Mouse (Mus musculus): ENCODE results near the gene Ilk. TPM values are rescaled to one million over a fixed set of nuclear protein-coding genes. Genes with fewer than 3 reads are reported as not detected.

Gene Ilk
- total and polyA plus RNA-seq, 3 experiments, result 32.4 to 51.1 (median 42.6) TPM

- H3K27me3 ChIP-seq (replicated peaks), result no peaks in the 10 kb centered on the region
- dilution Hi-C loops (cut with MboI; ENCODE audit: extremely low pct_ligation_motif_present, extremely low pct_unique_long_range_greater_than_20kb, low sequenced_read_pairs) (no loop called here), in situ Hi-C loops (cut with MboI; ENCODE audit: low pct_ligation_motif_present, low pct_unique_long_range_greater_than_20kb, low sequenced_read_pairs) (no loop called here)
- H3K36me3 ChIP-seq (replicated peaks in 1 of 2; ENCODE audit: control insufficient read depth in 1 of 2, insufficient read depth in 1 of 2, low read length in 1 of 2), result peaks cover 40 to 90% of the 10 kb centered on the region in 2 experiments
- no peak overlapping the region for H3K4me3 ChIP-seq (replicated peaks in 1 of 3; ENCODE audit: low read depth in 2 of 3, low read length in 2 of 3, poor library complexity in 1 of 3)
- peaks cover 0 to 17% of the 10 kb centered on the region in 2 experiments; a peak in 2 of 4 replicates for H3K4me1 ChIP-seq (ENCODE audit: control insufficient read depth in 1 of 2, insufficient read depth in 2 of 2)
- H3K9ac ChIP-seq (ENCODE audit: insufficient read depth, low read depth), result no peak overlapping the region
- H3K9me3 ChIP-seq (replicated peaks; ENCODE audit: low read length), result no peaks in the 10 kb centered on the region
- H3K4me2 ChIP-seq (ENCODE audit: insufficient read depth, low read depth, poor library complexity, severe bottlenecking), result no peak overlapping the region
- H3K79me2 ChIP-seq (replicated peaks; ENCODE audit: control insufficient read depth, extremely low read depth, insufficient read depth, poor library complexity, severe bottlenecking), result peaks cover under 1% of the 10 kb centered on the region; the same call in 1 of the 2 replicates
- DNase-seq (ENCODE audit: extremely low read depth), result no peak
- no peak overlapping the region for H3K27ac ChIP-seq (ENCODE audit: insufficient read depth, low read depth)
- no peak for TF ChIP-seq POLR2A (IDR thresholded peaks at IDR 0.05; ENCODE audit: low read depth, low read length)
- no peak for TF ChIP-seq USF1 (IDR thresholded peaks at IDR 0.05; ENCODE audit: low read depth, low read length)
- TF ChIP-seq CHD2 (IDR thresholded peaks at IDR 0.05; ENCODE audit: low read length), result no peak
- no peak for TF ChIP-seq E2F4 (IDR thresholded peaks at IDR 0.05; ENCODE audit: insufficient replicate concordance, low read depth, low read length)
- no peak for TF ChIP-seq ZNF384 (IDR thresholded peaks at IDR 0.05; ENCODE audit: low read depth, low read length)
- TF ChIP-seq EP300 (IDR thresholded peaks at IDR 0.05; ENCODE audit: low read length), result no peak
- TF ChIP-seq NRF1 (IDR thresholded peaks at IDR 0.05; ENCODE audit: low read depth, low read length), result no peak
- no peak for TF ChIP-seq RAD21 (IDR thresholded peaks at IDR 0.05; ENCODE audit: low read depth, low read length)
- no peak for TF ChIP-seq SIN3A (IDR thresholded peaks at IDR 0.05; ENCODE audit: low read length)
- TF ChIP-seq CTCF (conservative IDR thresholded peaks at IDR 0.05 in 1 of 2, IDR thresholded peaks at IDR 0.05 in 1 of 2; ENCODE audit: low read depth in 2 of 2, low read length in 2 of 2), result no peak
- TF ChIP-seq ZMIZ1 (IDR thresholded peaks at IDR 0.05; ENCODE audit: low read depth, low read length), result no peak
- no peak for TF ChIP-seq ZC3H11A (IDR thresholded peaks at IDR 0.05; ENCODE audit: low read depth, low read length)
- no peak for TF ChIP-seq RCOR1 (conservative IDR thresholded peaks at IDR 0.05; ENCODE audit: low read depth, low read length)
- no peak for TF ChIP-seq BHLHE40 (IDR thresholded peaks at IDR 0.05; ENCODE audit: low read depth, low read length)
- TF ChIP-seq TCF12 (IDR thresholded peaks at IDR 0.05; ENCODE audit: low read depth, low read length), result no peak
Observed at GRCm38 (mm10) chr7:105728701-105729428, 7.5 kb upstream of the Ilk start.

- Histone ChIP-seq H3K79me2 (replicated peaks; ENCODE audit: control insufficient read depth, extremely low read depth, insufficient read depth, poor library complexity, severe bottlenecking) (peaks cover 24% of the 10 kb centered on the region), H3K4me3 (replicated peaks in 1 of 3; ENCODE audit: low read depth in 2 of 3, low read length in 2 of 3, poor library complexity in 1 of 3) (no peak overlapping the region), H3K27ac (ENCODE audit: insufficient read depth, low read depth) (no peak overlapping the region), H3K27me3 (replicated peaks) (no peaks in the 10 kb centered on the region), H3K9me3 (replicated peaks; ENCODE audit: low read length) (no peaks in the 10 kb centered on the region), H3K36me3 (replicated peaks in 1 of 2; ENCODE audit: control insufficient read depth in 1 of 2, insufficient read depth in 1 of 2, low read length in 1 of 2) (peaks cover 49 to 64% of the 10 kb centered on the region in 2 experiments), H3K9ac (ENCODE audit: insufficient read depth, low read depth) (no peak overlapping the region), H3K4me2 (ENCODE audit: insufficient read depth, low read depth, poor library complexity, severe bottlenecking) (no peak overlapping the region), H3K4me1 (ENCODE audit: control insufficient read depth in 1 of 2, insufficient read depth in 2 of 2) (peaks cover 6 to 42% of the 10 kb centered on the region in 2 experiments)
- dilution Hi-C loops (cut with MboI; ENCODE audit: extremely low pct_ligation_motif_present, extremely low pct_unique_long_range_greater_than_20kb, low sequenced_read_pairs) (no loop called here), in situ Hi-C loops (cut with MboI; ENCODE audit: low pct_ligation_motif_present, low pct_unique_long_range_greater_than_20kb, low sequenced_read_pairs) (no loop called here)
- no peak for TF ChIP-seq UBTF (IDR thresholded peaks at IDR 0.05; ENCODE audit: low read depth, low read length)
- no peak for TF ChIP-seq RAD21 (IDR thresholded peaks at IDR 0.05; ENCODE audit: low read depth, low read length)
- no peak for TF ChIP-seq MAX (IDR thresholded peaks at IDR 0.05; ENCODE audit: low read length)
- no peak for TF ChIP-seq KAT2A (IDR thresholded peaks at IDR 0.05; ENCODE audit: insufficient replicate concordance, low read length)
- TF ChIP-seq MAZ (IDR thresholded peaks at IDR 0.05; ENCODE audit: low read depth, low read length), result no peak
- no peak for TF ChIP-seq SMC3 (IDR thresholded peaks at IDR 0.05; ENCODE audit: low read depth, low read length)
- TF ChIP-seq CHD2 (IDR thresholded peaks at IDR 0.05; ENCODE audit: low read length), result no peak
- TF ChIP-seq GABPA (IDR thresholded peaks at IDR 0.05; ENCODE audit: insufficient replicate concordance, low read depth, low read length), result no peak
- no peak for TF ChIP-seq ELF1 (IDR thresholded peaks at IDR 0.05; ENCODE audit: low read depth, low read length)
- no peak for TF ChIP-seq ZNF384 (IDR thresholded peaks at IDR 0.05; ENCODE audit: low read depth, low read length)
- no peak for TF ChIP-seq MEF2A (IDR thresholded peaks at IDR 0.05; ENCODE audit: borderline replicate concordance, low read depth, low read length)
- TF ChIP-seq JUND (conservative IDR thresholded peaks at IDR 0.05; ENCODE audit: low read depth, low read length), result no peak
- no peak for TF ChIP-seq ZKSCAN1 (IDR thresholded peaks at IDR 0.05; ENCODE audit: borderline replicate concordance, low read depth, low read length)
- TF ChIP-seq JUN (IDR thresholded peaks at IDR 0.05; ENCODE audit: insufficient read depth, low read depth, low read length), result no peak
- TF ChIP-seq MXI1 (IDR thresholded peaks at IDR 0.05; ENCODE audit: low read depth, low read length), result no peak
- TF ChIP-seq EP300 (IDR thresholded peaks at IDR 0.05; ENCODE audit: low read length), result no peak
- DNase-seq (ENCODE audit: extremely low read depth), result no peak
Observed at GRCm38 (mm10) chr7:105733836-105734235, 2.6 kb upstream of the Ilk start.

Measured in CH12.LX (cell line).